Mouse (Mus musculus) adrenal gland, postnatal 14 days (tissue): ENCODE data around the gene Fam167b. TPM values are rescaled to one million over a fixed set of nuclear protein-coding genes. Genes with fewer than 3 reads are reported as not detected.
"Not testable (repeated sequence)": the region's sequence is repeated elsewhere in the genome, so short reads cannot be mapped to it uniquely, and the experiment has no call there.

Experiments
- DNase-seq: peaks from one replicate; pipeline ENCODE4 v3.0.0; 2021; ENCODE audit warnings: mixed read lengths
- microRNA-seq, 2 experiments: library from miRNA; unstranded; fragments of <30 nt; microRNA quantifications; one replicate each; pipeline ENCODE4 v1.2.0; 2021
- total RNA-seq: library from RNA; stranded (reverse); gene quantifications from 2 replicates; pipeline ENCODE4 v1.2.3, GENCODE M21; 2021

The Fam167b gene
- total RNA-seq, 1 experiment from 2014 or later, result 30.6 TPM

GRCm38 (mm10) chr4:129558321-129558955, 19.9 kb downstream of the Fam167b start:
- peak; percentile 35 for DNase-seq

- DNase-seq, result peak; percentile 11
These were observed 21.0 kb downstream of the Fam167b start for GRCm38 (mm10) chr4:129557256-129557808.

GRCm38 (mm10) chr4:129556532-129557223, 21.7 kb downstream of the Fam167b start:
- peak; percentile 97 for DNase-seq

- DNase-seq, result no peak
These were observed 22.4 kb downstream of the Fam167b start for GRCm38 (mm10) chr4:129555862-129556531.

GRCm38 (mm10) chr4:129555421-129555861, 22.9 kb downstream of the Fam167b start:
- peak; percentile 89 for DNase-seq

- DNase-seq, result not testable (repeated sequence)
These were observed 23.8 kb downstream of the Fam167b start for GRCm38 (mm10) chr4:129554512-129554911.

GRCm38 (mm10) chr4:129550295-129550694, 28.1 kb downstream of the Fam167b start:
- DNase-seq, result no peak

- DNase-seq, result peak; percentile 43
These were observed 29.0 kb downstream of the Fam167b start for GRCm38 (mm10) chr4:129549306-129549705.

- not testable (repeated sequence) for DNase-seq
These were observed 30.7 kb downstream of the Fam167b start for GRCm38 (mm10) chr4:129547631-129548030.

- no peak for DNase-seq
These were observed 34.2 kb downstream of the Fam167b start for GRCm38 (mm10) chr4:129544106-129544505.

GRCm38 (mm10) chr4:129542592-129543141, 35.7 kb downstream of the Fam167b start, which contains the start of gene Hdac1:
Gene Hdac1, minus strand, starts transcription at chr4:129542713.
- DNase-seq, result peak; percentile 99

- DNase-seq, result peak; percentile 39
These were observed 36.3 kb downstream of the Fam167b start for GRCm38 (mm10) chr4:129541868-129542591.

GRCm38 (mm10) chr4:129540012-129540411, 38.3 kb downstream of the Fam167b start:
- DNase-seq, result peak; percentile 71

GRCm38 (mm10) chr4:129528901-129529300, 49.4 kb downstream of the Fam167b start:
- not testable (repeated sequence) for DNase-seq

Small RNA genes lying within 50 kb of the gene (microRNA-seq; reads per million reads assigned to microRNA genes)
- 0 reads per million in 2 experiments for gene Mir8119

Other genes starting within 250 kb of the Fam167b start
- gene Rbbp4, start 243.2 kb downstream of the Fam167b start, total RNA-seq, result 122 and 139 TPM in 2 replicates
- 42.2 and 46.4 TPM in 2 replicates for gene Zbtb8os, start 242.9 kb downstream of the Fam167b start, total RNA-seq
- gene Zbtb8a, start 200.4 kb downstream of the Fam167b start, total RNA-seq, result 8.1 and 9.0 TPM in 2 replicates
- 0.15 and 0.30 TPM in 2 replicates for gene Zbtb8b, start 137.7 kb downstream of the Fam167b start, total RNA-seq
- 52.3 and 55.7 TPM in 2 replicates for gene Bsdc1, start 117.0 kb downstream of the Fam167b start, total RNA-seq
- not detected in 2 replicates for gene Tssk3, start 87.5 kb downstream of the Fam167b start, total RNA-seq
- not detected in 2 replicates for gene Fam229a, start 87.4 kb downstream of the Fam167b start, total RNA-seq
- gene Marcksl1, start 65.0 kb downstream of the Fam167b start, total RNA-seq, result 78.9 and 81.4 TPM in 2 replicates
- gene Hdac1, start 35.8 kb downstream of the Fam167b start, total RNA-seq, result 55.7 and 59.5 TPM in 2 replicates
- gene Lck, start 4.9 kb downstream of the Fam167b start, total RNA-seq, result 5.0 and 26.2 TPM in 2 replicates
- gene Eif3i, start 22.1 kb upstream of the Fam167b start, total RNA-seq, result 175 and 187 TPM in 2 replicates
- gene Tmem234, start 22.1 kb upstream of the Fam167b start, total RNA-seq, result 82.6 and 89.8 TPM in 2 replicates
- gene Dcdc2b, start 35.7 kb upstream of the Fam167b start, total RNA-seq, result 0.75 and 1.4 TPM in 2 replicates
- gene Iqcc, start 40.5 kb upstream of the Fam167b start, total RNA-seq, result 26.7 and 34.9 TPM in 2 replicates
- 56.7 and 67.4 TPM in 2 replicates for gene Ccdc28b, start 45.4 kb upstream of the Fam167b start, total RNA-seq
- 61.2 and 64.9 TPM in 2 replicates for gene Txlna, start 62.5 kb upstream of the Fam167b start, total RNA-seq
- gene Kpna6, start 94.2 kb upstream of the Fam167b start, total RNA-seq, result 80.6 and 81.7 TPM in 2 replicates
- 11.6 and 12.9 TPM in 2 replicates for gene Tmem39b, start 118.3 kb upstream of the Fam167b start, total RNA-seq
- gene Khdrbs1, start 163.8 kb upstream of the Fam167b start, total RNA-seq, result 69.2 and 78.4 TPM in 2 replicates
- 313 and 326 TPM in 2 replicates for gene Ptp4a2, start 232.7 kb upstream of the Fam167b start, total RNA-seq